ENCODE assay signal across 12 mouse cellular contexts in genomic region chr1:174171537-174171936, GRCm38 (mm10). TPM values are rescaled to one million over a fixed set of nuclear protein-coding genes. Genes with fewer than 3 reads are reported as not detected.
DNase-seq lines count a peak whose midpoint lies in the region; ATAC-seq lines count a peak whose summit lies in the region.
"Had no signal": no experiment of that assay in that cellular context is flagged by ENCODE, and none has a peak within 500 bp of the region (broad histone marks: within the 10 kb centered on the region; RNA-seq: fewer than 3 reads in every experiment).

No protein-coding gene starts in this region.

- no peak overlapping the region for H3K4me3 ChIP-seq in midbrain, embryonic 12.5 days
- H3K4me3 ChIP-seq in midbrain, embryonic 14.5 days (replicated peaks; ENCODE audit: low read depth, low read length): no peak overlapping the region
- H3K4me3 ChIP-seq in erythroblast, embryonic 14.5 days (replicated peaks): peak overlapping the region; percentile 87
- H3K4me3 ChIP-seq: hindbrain, embryonic 13.5 days had no signal

- H3K4me2 ChIP-seq in midbrain, embryonic 12.5 days (replicated peaks): no peak overlapping the region
- H3K4me2 ChIP-seq in midbrain, embryonic 14.5 days (ENCODE audit: low read length): no peak overlapping the region
- H3K4me2 ChIP-seq: hindbrain, embryonic 13.5 days had no signal

- DNase-seq in midbrain, embryonic 14.5 days: no peak
- DNase-seq in spleen, postnatal 36 days (ENCODE audit: low spot score in 2 of 2): peak; percentile 62 to 81
- DNase-seq in adrenal gland, postnatal 36 days: no peak
- DNase-seq in adrenal gland, adult 8-10 months: no peak
- DNase-seq in urinary bladder, postnatal 25 days (ENCODE audit: low spot score): no peak
- DNase-seq: cerebellum, adult 9-11 months had no signal

- no peak overlapping the region for H3K27ac ChIP-seq in midbrain, embryonic 12.5 days (replicated peaks)
- no peak overlapping the region for H3K27ac ChIP-seq in midbrain, embryonic 14.5 days (replicated peaks; ENCODE audit: low read depth, low read length)
- H3K27ac ChIP-seq: hindbrain, embryonic 13.5 days had no signal

- peaks cover 4% of the 10 kb centered on the region; the same call in 1 of the 2 replicates for H3K4me1 ChIP-seq in midbrain, embryonic 12.5 days
- H3K4me1 ChIP-seq in midbrain, embryonic 14.5 days (ENCODE audit: control insufficient read depth, insufficient read depth, low read length): no peaks in the 10 kb centered on the region
- peaks cover 39% of the 10 kb centered on the region for H3K4me1 ChIP-seq in erythroblast, embryonic 14.5 days (ENCODE audit: control insufficient read depth)
- H3K4me1 ChIP-seq: hindbrain, embryonic 13.5 days had no signal

- H3K27me3 ChIP-seq in midbrain, embryonic 12.5 days: no peaks in the 10 kb centered on the region
- no peaks in the 10 kb centered on the region for H3K27me3 ChIP-seq in midbrain, embryonic 14.5 days (ENCODE audit: control insufficient read depth, insufficient read depth, low read length)
- H3K27me3 ChIP-seq in erythroblast, embryonic 14.5 days (ENCODE audit: control insufficient read depth): no peaks in the 10 kb centered on the region
- H3K27me3 ChIP-seq: hindbrain, embryonic 13.5 days had no signal

- H3K9me3 ChIP-seq in midbrain, embryonic 12.5 days: no peaks in the 10 kb centered on the region
- no peaks in the 10 kb centered on the region for H3K9me3 ChIP-seq in midbrain, embryonic 14.5 days (ENCODE audit: control insufficient read depth, low read length)
- no peaks in the 10 kb centered on the region for H3K9me3 ChIP-seq in erythroblast, embryonic 14.5 days (ENCODE audit: control insufficient read depth, low read length)
- H3K9me3 ChIP-seq: hindbrain, embryonic 13.5 days had no signal

- H3K36me3 ChIP-seq in midbrain, embryonic 12.5 days: no peaks in the 10 kb centered on the region
- no peaks in the 10 kb centered on the region for H3K36me3 ChIP-seq in midbrain, embryonic 14.5 days (ENCODE audit: control insufficient read depth, insufficient read depth, low read length)
- peaks cover 27% of the 10 kb centered on the region for H3K36me3 ChIP-seq in erythroblast, embryonic 14.5 days (ENCODE audit: control insufficient read depth)
- H3K36me3 ChIP-seq: hindbrain, embryonic 13.5 days had no signal

- no peak overlapping the region for H3K9ac ChIP-seq in midbrain, embryonic 12.5 days (replicated peaks)
- no peak overlapping the region for H3K9ac ChIP-seq in midbrain, embryonic 14.5 days (replicated peaks; ENCODE audit: low read length)
- H3K9ac ChIP-seq: hindbrain, embryonic 13.5 days had no signal

- 51% methylated on average over 2 of the region's 2 CpGs for WGBS in midbrain, embryonic 12.5 days
- WGBS in midbrain, embryonic 14.5 days: 37% methylated on average over 2 of the region's 2 CpGs

- peak; percentile 68; the same call in 1 of the 2 replicates for ATAC-seq in midbrain, embryonic 12.5 days (ENCODE audit: low FRiP score, low read depth)
- ATAC-seq in midbrain, embryonic 14.5 days (ENCODE audit: low FRiP score, low TSS enrichment): no peak
- ATAC-seq in hematopoietic stem cell, adult 5-6 weeks (replicated peaks in 1 of 2; ENCODE audit: insufficient read depth in 1 of 2, low FRiP score in 2 of 2, low TSS enrichment in 1 of 2, low read depth in 1 of 2, poor library complexity in 2 of 2, severe bottlenecking in 2 of 2): peak; percentile 59 to 83; a peak in 3 of 4 replicates
- ATAC-seq: forebrain, embryonic 16.5 days had no signal

RNA-seq across cellular contexts. Expression of gene Spta1, which starts 1.0 kb away (rescaled TPM):
- polyA plus RNA-seq in midbrain, embryonic 12.5 days (2016; fragmentation: Nextera tagmentation; extraction: Ambion mirVana): 1.3 TPM in 2 replicates
- 0.04 and 0.16 TPM in 2 replicates for polyA plus RNA-seq in midbrain, embryonic 14.5 days (2014; fragmentation: Nextera tagmentation; extraction: Ambion mirVana)
- 3.5 and 4.1 TPM in 2 replicates for polyA plus RNA-seq in erythroblast, embryonic 14.5 days (2012)
- total RNA-seq in hematopoietic stem cell, adult 5-6 weeks (2017): 2.4 and 11.4 TPM in 2 replicates
- under 1 TPM; 0.49 to 0.63 TPM for total RNA-seq in adrenal gland, postnatal 36 days (2021)
- under 1 TPM; 0.15 to 0.25 (median 0.24) TPM for total RNA-seq in adrenal gland, adult 8-10 months (2022)
- polyA plus RNA-seq: liver, adult 2 months had no signal

RNA-seq across cellular contexts. Expression of gene Olfr420, which starts 16.1 kb away (rescaled TPM):
- not detected in 2 replicates for polyA plus RNA-seq in midbrain, embryonic 12.5 days (2016; fragmentation: Nextera tagmentation; extraction: Ambion mirVana)
- polyA plus RNA-seq in midbrain, embryonic 14.5 days (2014; fragmentation: Nextera tagmentation; extraction: Ambion mirVana): not detected in 2 replicates
- not detected in 2 replicates for polyA plus RNA-seq in erythroblast, embryonic 14.5 days (2012)
- total RNA-seq in hematopoietic stem cell, adult 5-6 weeks (2017): not detected in 2 replicates
- not detected for total RNA-seq in adrenal gland, postnatal 36 days (2021)
- not detected for total RNA-seq in adrenal gland, adult 8-10 months (2022)
- total RNA-seq: liver, adult 2 months had no signal
- polyA plus RNA-seq: forebrain, embryonic 16.5 days; hindbrain, embryonic 13.5 days; liver, adult 2 months had no signal

RNA-seq across cellular contexts. Expression of gene Olfr424, which starts 40.2 kb away (rescaled TPM):
- polyA plus RNA-seq in midbrain, embryonic 12.5 days (2016; fragmentation: Nextera tagmentation; extraction: Ambion mirVana): not detected in 2 replicates
- not detected in 2 replicates for polyA plus RNA-seq in midbrain, embryonic 14.5 days (2014; fragmentation: Nextera tagmentation; extraction: Ambion mirVana)
- polyA plus RNA-seq in erythroblast, embryonic 14.5 days (2012): not detected in 2 replicates
- total RNA-seq in hematopoietic stem cell, adult 5-6 weeks (2017): not detected in 2 replicates
- not detected for total RNA-seq in adrenal gland, postnatal 36 days (2021)
- not detected for total RNA-seq in adrenal gland, adult 8-10 months (2022)
- total RNA-seq: liver, adult 2 months had no signal
- polyA plus RNA-seq: forebrain, embryonic 16.5 days; hindbrain, embryonic 13.5 days; liver, adult 2 months had no signal

RNA-seq across cellular contexts. Expression of gene Olfr231, which starts 50.6 kb away (rescaled TPM):
- not detected in 2 replicates for polyA plus RNA-seq in midbrain, embryonic 12.5 days (2016; fragmentation: Nextera tagmentation; extraction: Ambion mirVana)
- not detected in 2 replicates for polyA plus RNA-seq in midbrain, embryonic 14.5 days (2014; fragmentation: Nextera tagmentation; extraction: Ambion mirVana)
- polyA plus RNA-seq in erythroblast, embryonic 14.5 days (2012): not detected in 2 replicates
- not detected in 2 replicates for total RNA-seq in hematopoietic stem cell, adult 5-6 weeks (2017)
- total RNA-seq in adrenal gland, postnatal 36 days (2021): not detected
- total RNA-seq in adrenal gland, adult 8-10 months (2022): not detected
- total RNA-seq: liver, adult 2 months had no signal
- polyA plus RNA-seq: forebrain, embryonic 16.5 days; hindbrain, embryonic 13.5 days; liver, adult 2 months had no signal

Comparison
In these comparisons a context has a peak if more than half of its experiments do, and no peak if none do; other contexts are left out.
1. DNase-seq: peak in spleen, postnatal 36 days (2 of 2); none in midbrain, embryonic 14.5 days (single experiment), adrenal gland, postnatal 36 days (0 of 2), adrenal gland, adult 8-10 months (single experiment) and urinary bladder, postnatal 25 days (single experiment).